Mouse (Mus musculus): ENCODE measurements around the gene Kdm7a. TPM values are rescaled to one million over a fixed set of nuclear protein-coding genes. Genes with fewer than 3 reads are reported as not detected.
A peak's percentile ranks its signal among the peaks of the same experiment; 100 is the strongest.

The Kdm7a gene
- total RNA-seq, 2 experiments from 2014 or later: 39.5 to 51.5 TPM

- peak overlapping the region; percentile 90 for H3K27ac ChIP-seq
- TF ChIP-seq CTCF (IDR thresholded peaks at IDR 0.05): peak; percentile 78
- peak; percentile 35 to 46 for DNase-seq (ENCODE audit: extremely low spot score in 1 of 2, low spot score in 2 of 2)
- intact Hi-C loops (cut with DNase I): loop anchor here (1.0 kb wide), 2 partner anchors 52 to 139 kb away; no protein-coding TSS in a partner anchor
- H3K4me3 ChIP-seq: peak overlapping the region; percentile 94
These were observed 1.4 kb downstream of the Kdm7a start for GRCm38 (mm10) chr6:39205064-39205649.

GRCm38 (mm10) chr6:39204444-39204843 is 2.1 kb downstream of the Kdm7a start:
- intact Hi-C loops (cut with DNase I): no loop called here
- H3K4me3 ChIP-seq: peak overlapping the region; percentile 94
- no peak overlapping the region; the same call in 1 of the 2 replicates for H3K27ac ChIP-seq
- TF ChIP-seq CTCF (IDR thresholded peaks at IDR 0.05): no peak
- DNase-seq (ENCODE audit: extremely low spot score in 1 of 2, low spot score in 2 of 2): no peak

GRCm38 (mm10) chr6:39203236-39203635 is 3.4 kb downstream of the Kdm7a start:
- Histone ChIP-seq H3K4me3 (no peak overlapping the region), H3K27ac (no peak overlapping the region)
- DNase-seq (ENCODE audit: extremely low spot score in 1 of 2, low spot score in 2 of 2): no peak
- intact Hi-C loops (cut with DNase I): no loop called here
- no peak for TF ChIP-seq CTCF (IDR thresholded peaks at IDR 0.05)

- Histone ChIP-seq H3K4me3 (no peak overlapping the region), H3K27ac (no peak overlapping the region)
- intact Hi-C loops (cut with DNase I): no loop called here
- TF ChIP-seq CTCF (IDR thresholded peaks at IDR 0.05): no peak
- DNase-seq (ENCODE audit: extremely low spot score in 1 of 2, low spot score in 2 of 2): no peak
These were observed 13.6 kb downstream of the Kdm7a start for GRCm38 (mm10) chr6:39193006-39193405.

GRCm38 (mm10) chr6:39191518-39191917 is 15.1 kb downstream of the Kdm7a start:
- H3K4me3 ChIP-seq: no peak overlapping the region
- peak overlapping the region; percentile 32; the same call in 1 of the 2 replicates for H3K27ac ChIP-seq
- TF ChIP-seq CTCF (IDR thresholded peaks at IDR 0.05): no peak
- DNase-seq (ENCODE audit: extremely low spot score in 1 of 2, low spot score in 2 of 2): no peak
- intact Hi-C loops (cut with DNase I): no loop called here

- TF ChIP-seq CTCF (IDR thresholded peaks at IDR 0.05): peak; percentile 62
- no peak for DNase-seq (ENCODE audit: extremely low spot score in 1 of 2, low spot score in 2 of 2)
- Histone ChIP-seq H3K4me3 (no peak overlapping the region), H3K27ac (no peak overlapping the region)
- intact Hi-C loops (cut with DNase I): loop anchor here (5.0 kb wide), 1 partner anchor 155 kb away; no protein-coding TSS in a partner anchor
These were observed 19.4 kb downstream of the Kdm7a start for GRCm38 (mm10) chr6:39187227-39187626.

GRCm38 (mm10) chr6:39169089-39169488 is 37.5 kb downstream of the Kdm7a start:
- intact Hi-C loops (cut with DNase I): no loop called here
- no peak for TF ChIP-seq CTCF (IDR thresholded peaks at IDR 0.05)
- DNase-seq (ENCODE audit: extremely low spot score in 1 of 2, low spot score in 2 of 2): no peak
- Histone ChIP-seq H3K27ac (no peak overlapping the region), H3K4me3 (no peak overlapping the region)

- Histone ChIP-seq H3K4me3 (no peak overlapping the region), H3K27ac (no peak overlapping the region)
- no peak for DNase-seq (ENCODE audit: extremely low spot score in 1 of 2, low spot score in 2 of 2)
- intact Hi-C loops (cut with DNase I): no loop called here
- no peak for TF ChIP-seq CTCF (IDR thresholded peaks at IDR 0.05)
These were observed 41.7 kb downstream of the Kdm7a start for GRCm38 (mm10) chr6:39164891-39165290.

- intact Hi-C loops (cut with DNase I): no loop called here
- Histone ChIP-seq H3K27ac (no peak overlapping the region), H3K4me3 (no peak overlapping the region)
- no peak for TF ChIP-seq CTCF (IDR thresholded peaks at IDR 0.05)
- DNase-seq (ENCODE audit: extremely low spot score in 1 of 2, low spot score in 2 of 2): no peak
These were observed 44.6 kb downstream of the Kdm7a start for GRCm38 (mm10) chr6:39161975-39162374.

GRCm38 (mm10) chr6:39146041-39146440 is 60.5 kb downstream of the Kdm7a start:
- intact Hi-C loops (cut with DNase I): loop anchor here (2.0 kb wide), 1 partner anchor 199 kb away; no protein-coding TSS in a partner anchor
- no peak overlapping the region for H3K4me3 ChIP-seq
- DNase-seq (ENCODE audit: extremely low spot score in 1 of 2, low spot score in 2 of 2): no peak
- no peak overlapping the region for H3K27ac ChIP-seq
- peak; percentile 59 for TF ChIP-seq CTCF (IDR thresholded peaks at IDR 0.05)

GRCm38 (mm10) chr6:39132556-39132955 is 74.0 kb downstream of the Kdm7a start:
- H3K27ac ChIP-seq: no peak overlapping the region
- no peak overlapping the region for H3K4me3 ChIP-seq
- intact Hi-C loops (cut with DNase I): no loop called here
- no peak for DNase-seq (ENCODE audit: extremely low spot score in 1 of 2, low spot score in 2 of 2)
- no peak for TF ChIP-seq CTCF (IDR thresholded peaks at IDR 0.05)

GRCm38 (mm10) chr6:39131480-39131879 is 75.1 kb downstream of the Kdm7a start:
- intact Hi-C loops (cut with DNase I): no loop called here
- Histone ChIP-seq H3K4me3 (no peak overlapping the region), H3K27ac (no peak overlapping the region)
- DNase-seq (ENCODE audit: extremely low spot score in 1 of 2, low spot score in 2 of 2): no peak
- TF ChIP-seq CTCF (IDR thresholded peaks at IDR 0.05): no peak

GRCm38 (mm10) chr6:39124719-39125118 is 81.9 kb downstream of the Kdm7a start:
- TF ChIP-seq CTCF (IDR thresholded peaks at IDR 0.05): no peak
- no peak overlapping the region for H3K4me3 ChIP-seq
- no peak overlapping the region for H3K27ac ChIP-seq
- intact Hi-C loops (cut with DNase I): no loop called here
- DNase-seq (ENCODE audit: extremely low spot score in 1 of 2, low spot score in 2 of 2): no peak
